Mouse (Mus musculus) heart, postnatal 14 days (tissue): ENCODE data around the gene Tspan4. TPM values are rescaled to one million over a fixed set of nuclear protein-coding genes. Genes with fewer than 3 reads are reported as not detected.

Experiments
- DNase-seq, 2 experiments: peaks; one replicate each; pipeline ENCODE4 v3.0.0; 2021 to 2022
- intact Hi-C: fragments of 180-260 bp; cut with DNase I; formaldehyde crosslinking; loops from one replicate; pipeline ENCODE4 v1.15.1; 2025
- total RNA-seq, 2 experiments: library from RNA; stranded (reverse); gene quantifications; 2 replicates each; pipeline ENCODE4 v1.2.3; 2021

Gene Tspan4
- total RNA-seq, 2 experiments from 2014 or later, result 24.0 to 31.2 TPM

GRCm38 (mm10) chr7:141525580-141525925 is 50.5 kb downstream of the Tspan4 start:
- intact Hi-C loops, result loop anchor here (1.0 to 10.0 kb wide), 3 partner anchors 45 to 291 kb away; no protein-coding TSS in a partner anchor
- DNase-seq, result no peak

GRCm38 (mm10) chr7:141535570-141535969 is 60.5 kb downstream of the Tspan4 start:
- no peak for DNase-seq
- intact Hi-C loops, result no loop called here

GRCm38 (mm10) chr7:141538852-141539555 is 64.0 kb downstream of the Tspan4 start:
- DNase-seq, result no peak
- intact Hi-C loops, result no loop called here

GRCm38 (mm10) chr7:141539556-141540311 is 64.7 kb downstream of the Tspan4 start, which contains the start of gene Chid1:
Chid1 (minus strand) TSS chr7:141539857.
- intact Hi-C loops, result loop anchor here (2.0 kb wide), 1 partner anchor 19 kb away; no protein-coding TSS in a partner anchor
- DNase-seq, result peak; percentile 98 to 99

GRCm38 (mm10) chr7:141540312-141541081 is 65.5 kb downstream of the Tspan4 start:
- intact Hi-C loops, result loop anchor here (2.0 kb wide), 1 partner anchor 18 kb away; no protein-coding TSS in a partner anchor
- peak; percentile 61 to 67 for DNase-seq

- intact Hi-C loops, result loop anchor here (2.0 kb wide), 1 partner anchor 17 kb away; no protein-coding TSS in a partner anchor
- DNase-seq, result no peak
These were observed 66.6 kb downstream of the Tspan4 start for GRCm38 (mm10) chr7:141541681-141542080.

- no peak for DNase-seq
- intact Hi-C loops, result no loop called here
These were observed 67.5 kb downstream of the Tspan4 start for GRCm38 (mm10) chr7:141542588-141542987.

Other genes starting within 250 kb of the Tspan4 start
- gene Phrf1, start 246.5 kb upstream of the Tspan4 start, total RNA-seq, result 10 to 100 TPM; 43.4 to 44.3 TPM
- gene Irf7, start 208.8 kb upstream of the Tspan4 start, total RNA-seq, result 1 to 10 TPM; 1.6 to 1.7 TPM
- not detected for gene Cdhr5, start 198.5 kb upstream of the Tspan4 start, total RNA-seq
- gene Sct, start 196.1 kb upstream of the Tspan4 start, total RNA-seq, result not detected
- gene Drd4, start 183.2 kb upstream of the Tspan4 start, total RNA-seq, result not detected
- gene Deaf1, start 147.6 kb upstream of the Tspan4 start, total RNA-seq, result 10 to 100 TPM; 20.0 to 22.1 TPM
- gene Tmem80, start 147.5 kb upstream of the Tspan4 start, total RNA-seq, result 10 to 100 TPM; 13.6 to 16.1 TPM
- gene Eps8l2, start 136.4 kb upstream of the Tspan4 start, total RNA-seq, result 1 to 10 TPM; 2.7 to 3.0 TPM
- gene Taldo1, start 83.0 kb upstream of the Tspan4 start, total RNA-seq, result 100 to 1,000 TPM; 125 to 126 TPM
- 10 to 100 TPM; 12.5 to 13.3 TPM for gene Gatd1, start 61.1 kb upstream of the Tspan4 start, total RNA-seq
- 1 to 10 TPM; 1.5 to 1.7 TPM for gene Cend1, start 45.7 kb upstream of the Tspan4 start, total RNA-seq
- 10 to 100 TPM; 65.5 to 67.6 TPM for gene Slc25a22, start 37.3 kb upstream of the Tspan4 start, total RNA-seq
- 1 to 10 TPM; 1.1 to 1.2 TPM for gene Pidd1, start 31.2 kb upstream of the Tspan4 start, total RNA-seq
- gene Rplp2, start 27.9 kb upstream of the Tspan4 start, total RNA-seq, result 100 to 1,000 TPM; 876 to 946 TPM
- 100 to 1,000 TPM; 351 to 430 TPM for gene Pnpla2, start 20.0 kb upstream of the Tspan4 start, total RNA-seq
- 10 to 100 TPM; 25.2 to 27.9 TPM for gene Cracr2b, start 14.1 kb upstream of the Tspan4 start, total RNA-seq
- 100 to 1,000 TPM; 258 to 268 TPM for gene Cd151, start 7.8 kb upstream of the Tspan4 start, total RNA-seq
- 10 to 100 TPM; 69.8 to 71.4 TPM for gene Polr2l, start 108 bp upstream of the Tspan4 start, total RNA-seq
- 10 to 100 TPM; 42.6 to 42.8 TPM for gene Chid1, start 64.6 kb downstream of the Tspan4 start, total RNA-seq
- 10 to 100 TPM; 51.4 to 52.2 TPM for gene Ap2a2, start 86.9 kb downstream of the Tspan4 start, total RNA-seq
- not detected for gene Muc6, start 180.1 kb downstream of the Tspan4 start, total RNA-seq
- gene Muc2, start 215.1 kb downstream of the Tspan4 start, total RNA-seq, result under 1 TPM; 0.10 to 0.26 TPM